Mouse (Mus musculus): Measurements from ENCODE around the gene Lipk. TPM values are rescaled to one million over a fixed set of nuclear protein-coding genes. Genes with fewer than 3 reads are reported as not detected.

Lipk gene
- polyA plus RNA-seq (2014; fragmentation: Illumina TruSeq; extraction: RNeasy Lipid Tissue Mini Kit (QIAGEN cat#74804); ENCODE audit: insufficient read depth, low read depth, low replicate concordance), result not detected

DNA sequence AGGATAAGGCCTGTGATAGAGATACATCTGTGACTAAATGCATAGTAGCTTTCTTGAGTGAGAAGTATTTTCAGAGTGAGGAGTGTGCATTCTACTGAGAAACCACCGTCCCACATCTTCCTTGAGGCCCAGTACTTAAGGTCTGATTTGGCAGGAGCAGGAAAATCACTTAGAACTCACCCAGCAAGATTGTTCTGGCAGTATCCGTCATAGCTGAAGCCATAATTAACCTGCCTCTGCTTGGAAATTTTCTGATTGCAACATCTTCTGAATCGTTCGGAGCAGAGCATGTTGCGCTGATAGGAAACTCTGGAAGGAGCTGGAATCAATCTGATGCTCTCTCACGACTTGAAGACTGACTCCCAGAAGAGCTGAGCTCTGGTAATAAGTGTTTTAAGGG lies at the start of gene Lipk:
Gene Lipk, plus strand, starts transcription at position 289 of the 400 bp plus-strand sequence.

DNA sequence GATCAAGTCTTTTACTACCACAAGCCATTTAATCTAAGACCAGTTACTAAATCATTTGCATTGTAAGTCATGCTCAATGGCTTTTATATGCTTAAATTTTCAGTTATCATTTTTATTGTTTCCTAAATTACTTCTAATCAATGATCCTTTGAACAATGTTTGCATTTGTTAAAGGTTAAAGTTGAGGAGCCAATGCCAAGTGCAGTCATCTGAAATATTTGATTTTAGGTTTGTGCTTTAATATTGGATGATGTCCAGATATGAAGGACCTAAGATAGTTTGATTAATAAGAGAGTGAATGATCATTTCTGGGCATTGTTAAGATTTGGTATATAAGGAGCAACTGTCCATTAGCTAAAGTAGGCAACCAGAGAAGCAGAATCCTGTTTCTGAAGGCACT lies 47.2 kb upstream of the Lipk start, which contains the start of gene Lipf:
Gene Lipf, plus strand, starts transcription at position 301 of the 400 bp plus-strand sequence.

GRCm38 (mm10) chr19:34066779-34067472 lies 58.8 kb downstream of the Lipk start, which contains the start of gene Lipn:
Gene Lipn, plus strand, starts transcription at chr19:34067358.

Other genes starting within 250 kb of the Lipk start
- 16.9 TPM for gene Lipo3, start 246.3 kb upstream of the Lipk start, polyA plus RNA-seq (2014; fragmentation: Illumina TruSeq; extraction: RNeasy Lipid Tissue Mini Kit (QIAGEN cat#74804); ENCODE audit: insufficient read depth, low read depth, low replicate concordance)
- gene Lipo1, start 220.8 kb upstream of the Lipk start, polyA plus RNA-seq (2014; fragmentation: Illumina TruSeq; extraction: RNeasy Lipid Tissue Mini Kit (QIAGEN cat#74804); ENCODE audit: insufficient read depth, low read depth, low replicate concordance), result not detected
- 0.61 TPM for gene Lipf, start 47.1 kb upstream of the Lipk start, polyA plus RNA-seq (2014; fragmentation: Illumina TruSeq; extraction: RNeasy Lipid Tissue Mini Kit (QIAGEN cat#74804); ENCODE audit: insufficient read depth, low read depth, low replicate concordance)
- not detected for gene Lipn, start 59.1 kb downstream of the Lipk start, polyA plus RNA-seq (2014; fragmentation: Illumina TruSeq; extraction: RNeasy Lipid Tissue Mini Kit (QIAGEN cat#74804); ENCODE audit: insufficient read depth, low read depth, low replicate concordance)
- gene Lipm, start 92.6 kb downstream of the Lipk start, polyA plus RNA-seq (2014; fragmentation: Illumina TruSeq; extraction: RNeasy Lipid Tissue Mini Kit (QIAGEN cat#74804); ENCODE audit: insufficient read depth, low read depth, low replicate concordance), result not detected
- gene Ankrd22, start 157.8 kb downstream of the Lipk start, polyA plus RNA-seq (2014; fragmentation: Illumina TruSeq; extraction: RNeasy Lipid Tissue Mini Kit (QIAGEN cat#74804); ENCODE audit: insufficient read depth, low read depth, low replicate concordance), result 0.34 TPM
- 8.2 TPM for gene Stambpl1, start 183.9 kb downstream of the Lipk start, polyA plus RNA-seq (2014; fragmentation: Illumina TruSeq; extraction: RNeasy Lipid Tissue Mini Kit (QIAGEN cat#74804); ENCODE audit: insufficient read depth, low read depth, low replicate concordance)
- 323 TPM for gene Acta2, start 247.3 kb downstream of the Lipk start, polyA plus RNA-seq (2014; fragmentation: Illumina TruSeq; extraction: RNeasy Lipid Tissue Mini Kit (QIAGEN cat#74804); ENCODE audit: insufficient read depth, low read depth, low replicate concordance)

All from lung, adult 10 weeks (tissue).